Mouse (Mus musculus) spleen, adult 2 months (tissue): ENCODE measurements around the gene Gm9857.

Experiments used
- CTCF ChIP-seq: fragments of 200-500 bp; IDR thresholded peaks from 2 replicates; pipeline ENCODE4 v1.5.1; 2011; ENCODE audit warnings: mild to moderate bottlenecking, inconsistent platforms; ENCODE audit not compliant: insufficient read depth, insufficient read length, insufficient replicate concordance; ENCODE audit errors: extremely low read depth
- POLR2A ChIP-seq: fragments of 200-500 bp; IDR thresholded peaks from 2 replicates; pipeline ENCODE4 v1.6.1; 2011; ENCODE audit warnings: low read depth, low read length, inconsistent platforms

GRCm38 (mm10) chr3:108940996-108941395 is 751 bp upstream of the Gm9857 start:
- TF ChIP-seq CTCF (no peak), POLR2A (no peak)
